Mouse (Mus musculus) liver, adult (tissue): ENCODE results near the gene Rab38.

ENCODE experiments used
- GATA4 ChIP-seq: IDR thresholded peaks from 2 replicates; pipeline ENCODE4 v1.6.1; 2014; ENCODE audit warnings: mild to moderate bottlenecking, low read length; ENCODE audit not compliant: insufficient replicate concordance

Rab38 gene

GRCm38 (mm10) chr7:88429786-88430691, at the start of gene Rab38:
Gene Rab38 (plus strand): TSS chr7:88430273.
- TF ChIP-seq GATA4, result no peak

GRCm38 (mm10) chr7:88394568-88394967, 35.5 kb upstream of the Rab38 start:
- no peak for TF ChIP-seq GATA4

- TF ChIP-seq GATA4, result no peak
These were observed 34.3 kb upstream of the Rab38 start for GRCm38 (mm10) chr7:88395745-88396144.

- no peak for TF ChIP-seq GATA4
These were observed 24.8 kb upstream of the Rab38 start for GRCm38 (mm10) chr7:88405311-88405710.

- no peak for TF ChIP-seq GATA4
These were observed 23.6 kb upstream of the Rab38 start for GRCm38 (mm10) chr7:88406466-88406865.

GRCm38 (mm10) chr7:88421821-88422220, 8.3 kb upstream of the Rab38 start:
- no peak for TF ChIP-seq GATA4

- no peak for TF ChIP-seq GATA4
These were observed 6.2 kb upstream of the Rab38 start for GRCm38 (mm10) chr7:88423889-88424288.

GRCm38 (mm10) chr7:88425744-88426143, 4.3 kb upstream of the Rab38 start:
- no peak for TF ChIP-seq GATA4

GRCm38 (mm10) chr7:88427484-88427883, 2.6 kb upstream of the Rab38 start:
- TF ChIP-seq GATA4, result no peak

GRCm38 (mm10) chr7:88430692-88431084, 615 bp downstream of the Rab38 start:
- no peak for TF ChIP-seq GATA4

- TF ChIP-seq GATA4, result no peak
These were observed 10.2 kb downstream of the Rab38 start for GRCm38 (mm10) chr7:88440301-88440700.

- no peak for TF ChIP-seq GATA4
These were observed 12.6 kb downstream of the Rab38 start for GRCm38 (mm10) chr7:88442649-88443048.

GRCm38 (mm10) chr7:88443435-88443834, 13.4 kb downstream of the Rab38 start:
- TF ChIP-seq GATA4, result no peak

GRCm38 (mm10) chr7:88445320-88445903, 15.3 kb downstream of the Rab38 start:
- no peak for TF ChIP-seq GATA4

- no peak for TF ChIP-seq GATA4
These were observed 23.2 kb downstream of the Rab38 start for GRCm38 (mm10) chr7:88453234-88453633.

GRCm38 (mm10) chr7:88457827-88458226, 27.8 kb downstream of the Rab38 start:
- no peak for TF ChIP-seq GATA4
